Mouse (Mus musculus): ENCODE measurements around the gene Brat1.
A peak's percentile ranks its signal among the peaks of the same experiment; 100 is the strongest.

The Brat1 gene

DNA sequence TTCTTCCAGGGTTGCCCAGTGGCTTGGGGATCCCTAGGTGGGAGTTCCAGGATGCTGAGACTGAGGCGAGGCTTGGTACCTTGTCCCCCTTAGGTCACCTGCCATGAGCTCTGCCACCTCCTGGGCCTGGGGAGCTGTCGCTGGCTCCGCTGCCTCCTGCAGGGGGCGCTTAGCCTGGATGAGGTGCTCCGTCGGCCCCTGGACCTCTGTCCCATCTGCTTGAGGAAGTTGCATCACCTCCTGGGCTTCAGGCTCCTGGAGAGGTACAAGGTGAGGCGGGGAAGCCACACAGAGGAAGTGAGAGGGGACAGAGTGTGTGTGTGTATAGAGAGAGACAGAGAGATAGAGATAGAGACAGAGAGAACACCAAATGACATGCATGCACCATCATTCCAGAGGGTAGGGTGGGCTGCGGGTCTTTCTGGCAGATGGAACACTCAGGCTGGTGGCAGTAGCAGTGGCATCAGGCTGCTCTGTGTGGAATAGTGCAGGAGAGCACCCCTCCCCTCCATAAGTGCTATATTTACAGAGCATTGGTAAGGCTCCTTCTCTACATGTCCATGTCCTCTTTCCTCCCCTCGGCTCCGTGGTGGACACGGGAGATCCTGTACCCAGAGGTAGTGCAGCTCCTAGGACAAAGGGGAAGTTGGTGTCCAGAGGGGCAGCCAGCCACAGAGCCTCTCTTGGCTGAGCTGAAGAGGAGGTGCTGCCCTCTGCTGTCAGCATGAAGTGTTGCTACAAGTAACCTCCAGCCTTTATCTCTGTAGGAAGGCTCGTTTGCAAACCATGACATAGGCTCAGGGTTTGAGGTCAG is 44.5 kb downstream of the Brat1 start:
- DNase-seq = peak; percentile 85

DNA sequence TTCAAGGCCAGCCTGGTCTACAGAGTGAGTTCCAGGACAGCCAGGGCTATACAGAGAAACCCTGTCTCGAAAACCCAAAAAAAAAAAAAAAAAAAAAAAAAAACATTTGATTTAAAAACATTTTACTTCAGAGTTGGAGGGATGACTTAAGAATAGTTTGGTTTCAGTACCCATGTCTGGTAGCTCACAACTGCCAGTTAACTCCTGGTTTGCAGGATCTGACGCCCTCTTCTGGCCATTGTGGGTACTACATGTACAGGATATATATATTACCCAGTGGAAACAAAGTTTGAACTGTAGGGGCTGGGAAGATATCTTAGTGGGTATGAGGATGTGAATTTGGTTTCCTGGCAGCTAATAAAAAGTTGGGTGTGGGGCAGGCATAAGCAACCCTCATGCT is 46.1 kb downstream of the Brat1 start:
- peak; percentile 55 for DNase-seq

DNA sequence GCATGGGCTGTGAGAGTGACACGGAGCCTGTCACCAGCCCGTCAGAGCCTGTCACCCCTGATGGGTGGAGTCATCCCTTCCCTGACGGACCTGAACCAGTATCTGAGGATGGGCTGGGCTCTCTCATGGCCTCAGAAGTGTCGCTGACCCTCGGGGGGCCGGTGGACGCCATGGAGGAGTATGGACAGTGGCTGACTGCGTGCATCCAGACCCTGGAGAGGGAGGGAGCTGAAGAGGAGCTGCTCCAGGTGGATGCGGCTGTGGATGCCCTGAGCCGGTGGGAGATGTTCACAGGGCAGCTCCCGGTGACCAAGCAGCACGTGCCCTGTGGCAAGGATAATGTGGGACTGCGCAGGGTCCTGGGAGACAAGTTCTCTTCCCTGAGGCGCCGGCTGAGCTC is 47.2 kb downstream of the Brat1 start:
- no peak for DNase-seq

DNA sequence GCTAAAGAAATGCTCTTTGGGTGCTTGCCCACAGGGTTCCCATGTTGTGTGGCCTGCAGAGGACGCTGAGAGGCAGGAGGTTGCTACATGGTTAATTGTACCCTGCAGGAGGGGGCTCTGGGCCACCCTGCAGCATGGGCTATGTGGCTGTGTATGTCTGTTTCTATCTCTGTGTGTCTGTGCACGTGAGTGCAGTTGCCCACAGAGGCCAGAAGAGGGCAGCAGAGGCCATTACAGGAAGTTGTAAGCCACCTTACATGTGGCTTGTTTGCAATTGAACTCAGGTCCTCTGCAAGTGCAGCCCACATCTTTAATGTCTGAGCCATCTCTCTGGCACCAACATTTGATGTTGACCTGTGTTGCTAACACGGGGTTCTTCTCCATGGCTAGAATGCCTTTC is 47.8 kb downstream of the Brat1 start:
- no peak for DNase-seq

DNA sequence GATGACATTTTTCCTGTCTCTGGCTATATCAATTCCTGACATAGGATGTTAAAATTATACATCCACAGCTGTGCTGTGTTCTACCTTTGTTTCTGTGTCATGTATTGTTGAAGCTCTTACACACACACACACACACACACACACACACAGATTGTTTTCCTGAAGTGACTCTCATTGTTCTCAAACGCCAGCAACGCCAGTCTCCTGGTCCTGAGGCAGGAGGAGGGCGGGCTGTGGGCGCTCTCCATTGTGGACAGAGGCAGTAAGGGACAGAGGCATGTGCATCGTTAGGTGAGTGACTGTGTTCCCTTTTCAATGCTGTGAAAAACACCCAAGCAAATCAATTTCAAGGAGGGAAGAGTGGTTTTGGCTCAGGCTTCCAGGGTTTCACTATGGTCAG is 48.4 kb downstream of the Brat1 start:
- DNase-seq = no peak

DNA sequence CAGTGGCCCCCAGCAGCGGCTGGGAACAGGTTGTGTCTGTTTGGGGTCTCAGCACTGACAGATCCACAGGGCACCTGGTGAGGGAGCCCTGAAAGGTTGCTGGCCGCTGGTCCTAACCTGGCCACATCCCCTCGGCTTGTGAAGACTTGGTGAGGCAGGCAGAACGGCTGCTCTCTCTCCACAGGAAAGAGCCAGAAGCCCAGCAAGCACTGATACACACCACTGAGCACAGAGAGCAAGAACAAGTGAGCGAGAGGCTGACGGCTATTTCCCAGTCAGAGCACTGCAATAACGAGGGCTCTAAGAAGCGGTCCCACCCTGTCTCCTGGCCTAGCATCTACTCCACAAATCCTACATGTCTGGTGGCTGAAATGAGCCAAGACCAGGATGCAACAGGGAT is 54.1 kb downstream of the Brat1 start:
- DNase-seq = no peak

DNA sequence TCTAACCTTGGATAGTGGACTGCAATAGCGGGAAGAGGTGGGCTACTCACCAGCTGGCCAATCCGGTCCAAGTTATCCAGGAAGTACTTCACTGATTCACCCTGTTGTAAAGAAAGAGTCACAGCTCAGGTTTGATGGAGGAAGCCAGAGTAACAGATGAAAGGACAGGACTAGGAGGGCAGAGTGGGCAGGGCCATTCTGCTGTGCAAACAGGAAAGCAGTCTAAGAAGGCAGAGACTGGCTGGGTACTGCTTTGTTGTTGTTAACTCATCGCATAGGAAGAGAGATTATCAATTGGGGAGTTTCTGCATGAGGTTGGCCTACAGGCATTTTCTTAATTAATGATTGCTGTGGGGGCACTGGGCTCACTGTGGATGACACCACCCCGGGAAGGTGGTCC is 57.7 kb downstream of the Brat1 start:
- DNase-seq = no peak

DNA sequence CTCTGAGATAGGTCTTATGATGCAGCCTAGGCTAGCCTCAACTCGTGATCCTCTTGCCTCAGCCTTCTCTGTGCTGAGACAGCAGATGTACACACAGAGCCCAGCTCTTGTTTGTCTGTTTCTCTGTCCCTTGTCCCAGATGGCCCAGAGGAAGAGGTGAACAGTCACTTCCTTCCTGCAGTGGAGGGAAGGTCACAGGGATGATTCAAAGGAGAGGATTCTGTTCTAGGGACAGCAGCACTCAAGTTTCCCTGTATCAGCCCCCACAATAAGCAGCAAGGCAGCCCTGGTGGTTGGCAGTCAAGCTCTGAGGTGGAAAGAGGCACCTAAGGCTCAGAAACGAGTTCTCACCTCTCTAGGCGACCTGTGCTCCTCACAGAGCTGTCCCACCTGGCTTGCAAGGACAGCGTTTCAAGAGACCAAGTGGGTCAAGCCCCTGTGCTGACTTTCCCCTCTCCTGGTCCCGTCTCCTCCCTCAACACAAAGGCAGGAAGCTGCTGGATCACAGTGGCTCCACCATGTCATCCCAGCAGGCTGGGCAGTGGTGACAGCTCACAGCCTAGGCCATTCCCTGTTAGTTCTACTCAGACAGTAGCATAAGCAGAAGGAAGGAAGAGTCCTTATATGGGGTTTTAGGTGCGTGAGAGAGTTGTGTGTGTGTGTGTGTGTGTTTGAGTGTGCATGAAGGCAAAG is 60.3 kb downstream of the Brat1 start:
- DNase-seq = peak; percentile 36

DNA sequence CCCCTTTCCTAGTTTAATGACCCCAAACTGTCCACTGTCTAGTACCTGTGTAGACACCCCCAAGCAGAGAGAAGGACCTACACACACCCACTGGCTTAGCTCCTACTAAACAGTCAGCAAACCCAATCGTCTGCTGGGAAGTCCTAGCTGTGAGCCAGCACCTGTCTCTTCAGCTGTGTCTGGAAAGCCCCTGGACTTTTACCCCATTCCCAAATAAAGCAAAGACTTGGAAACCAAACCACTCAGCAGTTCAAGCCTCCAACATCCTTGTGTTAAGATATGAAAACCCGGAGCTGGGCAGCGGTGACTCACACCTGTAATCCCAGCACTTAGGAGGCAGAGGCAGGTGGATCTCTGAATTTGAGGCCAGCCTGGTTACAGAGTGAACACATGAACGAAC is 61.8 kb downstream of the Brat1 start:
- no peak for DNase-seq

DNA sequence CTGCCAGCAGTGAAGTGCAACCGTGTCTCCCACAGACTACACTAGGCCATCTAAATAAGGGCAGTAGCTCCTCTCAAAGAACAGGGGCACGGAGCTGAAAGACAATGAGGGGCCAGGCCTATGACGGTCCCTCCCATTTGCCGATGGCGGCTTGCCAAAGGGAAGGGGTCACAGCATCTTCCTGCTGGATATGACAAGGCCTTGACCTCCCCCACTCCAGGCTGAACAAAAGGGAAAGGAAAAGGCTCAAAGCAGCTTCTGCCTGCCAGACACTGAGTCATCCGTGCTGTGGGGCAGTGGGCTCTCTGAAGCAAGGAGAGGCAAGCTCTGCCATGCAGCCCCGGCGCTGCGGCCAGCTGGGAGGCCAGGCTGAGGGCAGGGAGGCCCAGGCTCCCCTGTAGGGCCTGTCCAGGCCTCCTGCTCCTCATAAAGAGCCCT is 62.9 kb downstream of the Brat1 start:
- DNase-seq = peak; percentile 87

DNA sequence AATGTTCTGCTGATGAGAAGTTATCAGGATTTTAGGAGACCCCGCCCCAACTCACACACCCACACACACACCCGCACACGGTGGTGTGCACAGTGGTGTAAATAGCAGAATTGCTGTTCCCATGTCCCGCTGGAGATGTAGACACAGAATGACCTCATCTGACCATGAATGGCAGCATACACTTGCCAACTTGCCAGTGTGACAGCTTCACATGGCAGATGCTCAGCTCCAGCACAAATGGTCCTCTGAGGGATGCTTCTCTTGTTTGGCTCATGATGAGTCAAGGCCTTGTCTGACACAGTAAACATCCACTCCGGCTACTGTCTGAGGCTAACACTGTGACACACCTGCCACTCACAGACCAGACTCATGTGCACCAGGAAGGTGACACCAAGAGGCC is 63.5 kb downstream of the Brat1 start:
- DNase-seq = peak; percentile 31

All from lung, postnatal 14 days (tissue).